Mouse (Mus musculus): ENCODE measurements around the gene Gm37240. TPM values are rescaled to one million over a fixed set of nuclear protein-coding genes. Genes with fewer than 3 reads are reported as not detected.

Gene Gm37240
- polyA plus RNA-seq, 1 experiment = 1.0 TPM

DNA sequence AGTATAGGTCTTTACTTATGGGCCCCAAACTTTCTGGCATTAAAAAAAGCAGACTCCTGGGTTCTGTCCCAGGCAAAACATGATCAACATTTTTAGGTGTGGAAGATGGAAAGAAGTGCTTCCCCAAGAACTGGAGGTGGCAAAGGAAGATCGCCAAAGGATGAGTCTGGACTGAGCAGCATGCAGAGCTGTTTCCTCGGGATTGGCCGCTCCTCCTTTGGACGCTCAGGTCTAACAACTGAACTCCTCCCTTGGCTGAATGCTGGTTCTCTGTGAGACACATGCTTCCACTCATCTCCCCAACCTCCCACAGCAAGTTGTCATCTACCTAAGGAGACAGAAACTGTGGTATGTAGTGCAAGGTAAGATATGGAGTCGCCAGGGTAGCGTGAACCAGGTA lies 865.5 kb downstream of the Gm37240 start:
- Histone ChIP-seq H3K4me1 (ENCODE audit: control insufficient read depth, insufficient read depth, low read length) (no peaks in the 10 kb centered on the region; the same call in 1 of the 2 replicates), H3K27ac (ENCODE audit: control insufficient read depth, insufficient read depth, low read depth, low read length, poor library complexity) (no peak overlapping the region), H3K4me3 (replicated peaks; ENCODE audit: control insufficient read depth, low read depth, low read length) (no peak overlapping the region)
- TF ChIP-seq CTCF (IDR thresholded peaks at IDR 0.05; ENCODE audit: control insufficient read depth, insufficient read depth, low read length) = no peak
- TF ChIP-seq POLR2A (IDR thresholded peaks at IDR 0.05; ENCODE audit: borderline replicate concordance, control insufficient read depth, low read depth, low read length) = no peak
- 90% methylated on average over 6 of the region's 6 CpGs for WGBS

DNA sequence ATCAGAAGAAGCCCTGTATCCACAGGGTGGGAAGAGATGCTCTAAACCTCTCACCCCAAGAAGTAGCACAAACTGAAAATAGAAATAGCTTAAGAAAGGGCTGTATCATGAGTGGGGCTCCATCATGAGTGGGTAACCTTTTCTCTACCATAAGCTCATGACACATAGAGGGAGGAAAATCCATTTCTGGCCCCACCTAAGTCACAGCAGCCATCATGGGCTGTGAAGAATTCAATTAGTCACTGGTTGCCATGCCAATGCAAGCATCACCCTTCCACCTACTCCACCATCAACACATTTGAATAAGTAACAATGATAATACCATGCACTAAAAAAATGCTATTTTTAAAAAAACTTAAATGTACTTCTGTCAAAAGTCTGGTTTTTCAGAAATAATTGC lies 867.2 kb downstream of the Gm37240 start:
- Histone ChIP-seq H3K4me1 (ENCODE audit: control insufficient read depth, insufficient read depth, low read length) (no peaks in the 10 kb centered on the region; the same call in 1 of the 2 replicates), H3K27ac (ENCODE audit: control insufficient read depth, insufficient read depth, low read depth, low read length, poor library complexity) (no peak overlapping the region), H3K4me3 (replicated peaks; ENCODE audit: control insufficient read depth, low read depth, low read length) (no peak overlapping the region)
- no peak for TF ChIP-seq CTCF (IDR thresholded peaks at IDR 0.05; ENCODE audit: control insufficient read depth, insufficient read depth, low read length)
- TF ChIP-seq POLR2A (IDR thresholded peaks at IDR 0.05; ENCODE audit: borderline replicate concordance, control insufficient read depth, low read depth, low read length) = no peak

DNA sequence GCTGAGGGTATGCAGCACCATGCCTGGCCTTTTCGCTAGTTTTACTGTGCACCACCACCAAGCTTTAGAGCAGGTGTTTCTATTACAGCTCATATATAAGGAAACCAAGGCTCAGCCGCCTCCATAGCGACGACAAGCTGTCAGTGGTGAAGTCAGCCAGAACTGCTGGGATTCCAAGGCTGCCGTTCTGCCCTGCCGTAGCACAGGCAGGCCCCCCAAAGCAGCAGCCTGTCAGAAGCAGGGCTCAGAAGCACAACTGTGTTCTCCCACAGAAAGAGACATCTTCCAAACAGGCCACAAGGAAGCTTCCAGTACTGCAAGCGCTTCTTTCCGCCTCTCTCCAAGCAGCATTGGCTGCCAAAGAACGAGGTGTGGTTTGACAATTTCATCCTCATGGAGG lies 871.7 kb downstream of the Gm37240 start:
- H3K27ac ChIP-seq (ENCODE audit: control insufficient read depth, insufficient read depth, low read depth, low read length, poor library complexity) = no peak overlapping the region
- 84% methylated on average over 9 of the region's 9 CpGs for WGBS
- H3K4me3 ChIP-seq (replicated peaks; ENCODE audit: control insufficient read depth, low read depth, low read length) = no peak overlapping the region
- TF ChIP-seq CTCF (IDR thresholded peaks at IDR 0.05; ENCODE audit: control insufficient read depth, insufficient read depth, low read length) = no peak
- TF ChIP-seq POLR2A (IDR thresholded peaks at IDR 0.05; ENCODE audit: borderline replicate concordance, control insufficient read depth, low read depth, low read length) = no peak
- no peaks in the 10 kb centered on the region for H3K4me1 ChIP-seq (ENCODE audit: control insufficient read depth, insufficient read depth, low read length)

DNA sequence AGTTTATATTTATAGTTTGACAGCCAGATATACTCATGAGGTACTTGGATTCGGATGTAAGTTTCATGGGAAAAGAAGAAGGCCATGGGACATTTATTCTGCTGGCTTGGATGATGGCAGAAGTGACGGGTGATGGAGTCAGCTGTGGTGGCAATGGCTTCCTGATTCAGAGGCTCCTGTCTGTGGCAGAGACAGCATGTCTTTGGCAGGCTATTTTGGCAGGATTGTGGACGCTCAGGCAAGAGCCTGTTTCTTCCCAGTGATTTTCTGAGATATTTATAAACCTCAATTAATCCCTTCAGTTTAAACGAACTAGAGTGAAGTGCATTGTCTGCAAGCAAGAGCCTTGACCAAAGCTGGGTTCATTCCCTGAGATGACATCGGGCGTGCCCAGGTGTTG lies 874.4 kb downstream of the Gm37240 start:
- 77% methylated on average over 6 of the region's 6 CpGs for WGBS
- Histone ChIP-seq H3K4me1 (ENCODE audit: control insufficient read depth, insufficient read depth, low read length) (no peaks in the 10 kb centered on the region), H3K4me3 (replicated peaks; ENCODE audit: control insufficient read depth, low read depth, low read length) (no peak overlapping the region), H3K27ac (ENCODE audit: control insufficient read depth, insufficient read depth, low read depth, low read length, poor library complexity) (no peak overlapping the region)
- TF ChIP-seq POLR2A (IDR thresholded peaks at IDR 0.05; ENCODE audit: borderline replicate concordance, control insufficient read depth, low read depth, low read length) (no peak), CTCF (IDR thresholded peaks at IDR 0.05; ENCODE audit: control insufficient read depth, insufficient read depth, low read length) (no peak)

DNA sequence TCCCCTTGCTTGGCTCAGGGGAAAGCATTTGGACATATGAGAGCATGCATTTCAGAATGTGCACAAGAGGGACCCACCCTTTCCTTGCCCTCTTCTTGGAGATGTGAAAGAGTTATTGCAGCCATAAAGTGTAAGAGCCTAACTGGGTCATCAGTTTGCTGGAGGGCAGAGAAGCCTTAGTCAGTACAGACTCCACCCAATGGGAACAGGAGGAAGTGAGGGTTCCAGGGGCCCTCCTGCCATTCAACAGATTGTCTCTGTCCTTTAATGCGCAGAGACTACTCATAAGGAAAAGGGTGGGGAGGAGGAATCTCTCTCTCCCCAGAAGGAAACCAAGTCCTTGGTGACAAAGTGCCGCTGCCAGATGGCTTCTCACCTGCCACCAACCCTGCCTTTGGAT lies 882.1 kb downstream of the Gm37240 start:
- 84% methylated on average over 2 of the region's 2 CpGs for WGBS
- H3K4me3 ChIP-seq (replicated peaks; ENCODE audit: control insufficient read depth, low read depth, low read length) = no peak overlapping the region
- H3K27ac ChIP-seq (ENCODE audit: control insufficient read depth, insufficient read depth, low read depth, low read length, poor library complexity) = no peak overlapping the region
- no peaks in the 10 kb centered on the region for H3K4me1 ChIP-seq (ENCODE audit: control insufficient read depth, insufficient read depth, low read length)
- TF ChIP-seq POLR2A (IDR thresholded peaks at IDR 0.05; ENCODE audit: borderline replicate concordance, control insufficient read depth, low read depth, low read length) (no peak), CTCF (IDR thresholded peaks at IDR 0.05; ENCODE audit: control insufficient read depth, insufficient read depth, low read length) (no peak)

DNA sequence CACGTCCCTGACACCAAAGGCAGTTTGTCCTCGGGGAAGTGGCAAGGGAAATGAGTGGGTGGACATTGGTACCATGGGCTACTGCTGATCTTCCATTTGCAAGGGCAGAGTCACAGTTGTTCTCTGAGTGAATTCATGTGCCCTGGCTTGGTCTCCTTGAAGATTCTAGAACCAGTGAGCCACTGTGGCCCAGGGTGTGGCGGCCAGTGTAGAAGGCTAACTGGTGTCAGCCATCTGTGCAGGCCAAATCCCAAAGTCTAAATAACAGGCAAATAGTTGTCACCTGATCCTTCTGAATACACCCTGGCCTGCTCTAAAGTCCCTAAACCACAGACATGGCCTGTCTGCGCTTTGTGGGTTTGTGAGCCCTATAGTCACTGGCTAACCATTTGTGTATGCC lies 898.4 kb downstream of the Gm37240 start:
- Histone ChIP-seq H3K27ac (ENCODE audit: control insufficient read depth, insufficient read depth, low read depth, low read length, poor library complexity) (no peak overlapping the region), H3K4me1 (ENCODE audit: control insufficient read depth, insufficient read depth, low read length) (no peaks in the 10 kb centered on the region), H3K4me3 (replicated peaks; ENCODE audit: control insufficient read depth, low read depth, low read length) (no peak overlapping the region)
- WGBS = 83% methylated on average over 4 of the region's 4 CpGs
- TF ChIP-seq CTCF (IDR thresholded peaks at IDR 0.05; ENCODE audit: control insufficient read depth, insufficient read depth, low read length) = no peak

DNA sequence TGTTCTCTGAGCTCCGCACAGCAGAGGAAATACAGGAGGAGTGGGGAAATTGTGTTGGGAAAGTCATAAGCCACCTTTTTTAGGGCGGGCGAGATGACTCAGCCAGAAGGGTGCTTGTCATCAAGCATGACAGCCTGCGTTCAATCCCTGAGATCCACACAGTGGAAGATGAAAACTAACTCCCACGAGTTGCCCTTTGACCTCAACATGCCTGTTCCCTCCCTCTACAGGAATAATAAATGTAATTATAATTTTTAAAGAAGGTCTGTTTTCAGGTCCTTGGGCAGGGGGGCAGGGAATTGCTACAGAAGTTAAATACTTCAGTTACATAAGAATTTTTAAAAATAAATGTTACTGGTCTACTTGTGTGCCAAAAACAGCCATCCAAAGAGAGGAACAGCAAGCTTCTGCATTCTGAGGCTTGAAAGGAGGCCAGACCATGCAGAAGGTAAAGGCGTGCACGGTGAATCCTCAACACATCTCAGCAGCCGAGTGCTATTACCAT lies 902.1 kb downstream of the Gm37240 start:
- no peak for TF ChIP-seq CTCF (IDR thresholded peaks at IDR 0.05; ENCODE audit: control insufficient read depth, insufficient read depth, low read length)
- no peak for TF ChIP-seq POLR2A (IDR thresholded peaks at IDR 0.05; ENCODE audit: borderline replicate concordance, control insufficient read depth, low read depth, low read length)
- WGBS = 73% methylated on average over 8 of the region's 8 CpGs
- no peak overlapping the region for H3K27ac ChIP-seq (ENCODE audit: control insufficient read depth, insufficient read depth, low read depth, low read length, poor library complexity)
- no peak overlapping the region for H3K4me3 ChIP-seq (replicated peaks; ENCODE audit: control insufficient read depth, low read depth, low read length)
- no peaks in the 10 kb centered on the region for H3K4me1 ChIP-seq (ENCODE audit: control insufficient read depth, insufficient read depth, low read length)

DNA sequence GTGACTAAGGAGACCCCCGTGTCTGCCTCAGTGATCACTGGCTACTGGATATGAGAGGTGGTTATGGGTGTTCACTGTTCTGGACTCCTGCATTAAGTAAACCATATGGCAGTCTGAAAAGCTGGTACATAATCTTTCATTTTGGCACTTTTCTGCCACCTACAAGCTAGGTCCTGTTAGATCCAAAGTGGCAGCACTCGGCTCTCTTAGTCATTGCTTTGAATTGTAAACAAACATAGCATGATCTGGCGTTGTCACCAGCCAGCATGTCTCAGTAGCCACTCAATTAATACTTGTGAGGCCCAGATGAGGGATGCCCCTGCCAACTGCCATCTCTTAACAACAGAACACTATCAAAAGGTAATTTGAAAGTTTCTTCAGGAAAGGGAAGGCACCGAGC lies 904.6 kb downstream of the Gm37240 start:
- H3K27ac ChIP-seq (ENCODE audit: control insufficient read depth, insufficient read depth, low read depth, low read length, poor library complexity) = no peak overlapping the region
- H3K4me3 ChIP-seq (replicated peaks; ENCODE audit: control insufficient read depth, low read depth, low read length) = no peak overlapping the region
- no peak for TF ChIP-seq CTCF (IDR thresholded peaks at IDR 0.05; ENCODE audit: control insufficient read depth, insufficient read depth, low read length)
- no peak for TF ChIP-seq POLR2A (IDR thresholded peaks at IDR 0.05; ENCODE audit: borderline replicate concordance, control insufficient read depth, low read depth, low read length)
- no peaks in the 10 kb centered on the region for H3K4me1 ChIP-seq (ENCODE audit: control insufficient read depth, insufficient read depth, low read length)
- WGBS = 88% methylated on average over 4 of the region's 4 CpGs

DNA sequence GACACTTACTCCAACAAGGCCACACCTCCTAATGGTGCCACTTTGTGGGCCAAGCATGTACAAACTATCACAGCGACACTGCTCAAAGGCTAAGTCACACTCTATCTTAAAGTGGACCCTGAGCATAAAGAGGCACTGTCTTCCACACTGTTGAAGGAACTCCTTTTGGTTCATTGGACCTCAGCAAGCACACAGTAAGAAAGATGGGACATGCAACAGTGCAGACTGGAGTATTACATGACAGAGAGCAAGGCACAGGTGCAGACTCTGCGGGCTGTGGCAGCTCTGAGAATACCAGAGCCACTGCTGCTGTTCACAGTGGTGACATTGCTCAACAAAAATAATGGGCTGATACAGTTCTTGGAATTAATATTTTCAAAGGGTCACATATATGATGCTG lies 907.2 kb downstream of the Gm37240 start:
- no peaks in the 10 kb centered on the region for H3K4me1 ChIP-seq (ENCODE audit: control insufficient read depth, insufficient read depth, low read length)
- H3K27ac ChIP-seq (ENCODE audit: control insufficient read depth, insufficient read depth, low read depth, low read length, poor library complexity) = no peak overlapping the region
- 92% methylated on average over 2 of the region's 2 CpGs for WGBS
- H3K4me3 ChIP-seq (replicated peaks; ENCODE audit: control insufficient read depth, low read depth, low read length) = no peak overlapping the region
- TF ChIP-seq POLR2A (IDR thresholded peaks at IDR 0.05; ENCODE audit: borderline replicate concordance, control insufficient read depth, low read depth, low read length) (no peak), CTCF (IDR thresholded peaks at IDR 0.05; ENCODE audit: control insufficient read depth, insufficient read depth, low read length) (no peak)
